Mouse (Mus musculus) midbrain, embryonic 12.5 days (tissue): ENCODE data around the gene Hecw2. TPM values are rescaled to one million over a fixed set of nuclear protein-coding genes. Genes with fewer than 3 reads are reported as not detected.

ENCODE experiments used
- ATAC-seq: fragments of 200-750 bp; cut with Nextera tagmentation; 2 replicates; pipeline ENCODE4 v1.8.0; 2017; ENCODE audit warnings: low read depth, moderate TSS enrichment, moderate library complexity; ENCODE audit not compliant: low FRiP score
- H3K27ac ChIP-seq: fragments of 300-500 bp; sonication (generic); replicated peaks from 2 replicates; pipeline ENCODE4 v1.5.1; 2016; ENCODE audit warnings: mild to moderate bottlenecking
- H3K27me3 ChIP-seq: fragments of 300-500 bp; sonication (generic); 2 replicates; pipeline ENCODE4 v1.6.1; 2016; ENCODE audit warnings: mild to moderate bottlenecking
- H3K36me3 ChIP-seq: fragments of 300-500 bp; sonication (generic); 2 replicates; pipeline ENCODE4 v1.6.1; 2016
- H3K4me1 ChIP-seq: fragments of 300-500 bp; sonication (generic); 2 replicates; pipeline ENCODE4 v1.6.1; 2016
- H3K4me2 ChIP-seq: fragments of 300-500 bp; sonication (generic); replicated peaks from 2 replicates; pipeline ENCODE4 v1.6.1; 2016; ENCODE audit warnings: mild to moderate bottlenecking, moderate library complexity
- H3K4me3 ChIP-seq: fragments of 300-500 bp; sonication (generic); 2 replicates; pipeline ENCODE4 v1.5.1; 2016; ENCODE audit warnings: mild to moderate bottlenecking
- H3K9ac ChIP-seq: fragments of 300-500 bp; sonication (generic); replicated peaks from 2 replicates; pipeline ENCODE4 v1.6.1; 2016; ENCODE audit warnings: mild to moderate bottlenecking, moderate library complexity
- H3K9me3 ChIP-seq: fragments of 300-500 bp; sonication (generic); 2 replicates; pipeline ENCODE4 v1.6.1; 2016; ENCODE audit warnings: mild to moderate bottlenecking
- WGBS: fragments of 180-500 bp; shearing (Covaris S2); methylation state at CpG from one replicate; pipeline ENCODE4 v1.1.7; 2016; 5-methylcytosine and 5-hydroxymethylcytosine counted together
- polyA plus RNA-seq: library from polyadenylated mRNA; unstranded; fragments of >200 nt; fragmentation: Nextera tagmentation; extraction: Ambion mirVana; gene quantifications from 2 replicates; pipeline ENCODE4 v1.2.1, GENCODE M21; 2016

Gene Hecw2
- polyA plus RNA-seq, 1 experiment from 2014 or later: 5.5 TPM

DNA sequence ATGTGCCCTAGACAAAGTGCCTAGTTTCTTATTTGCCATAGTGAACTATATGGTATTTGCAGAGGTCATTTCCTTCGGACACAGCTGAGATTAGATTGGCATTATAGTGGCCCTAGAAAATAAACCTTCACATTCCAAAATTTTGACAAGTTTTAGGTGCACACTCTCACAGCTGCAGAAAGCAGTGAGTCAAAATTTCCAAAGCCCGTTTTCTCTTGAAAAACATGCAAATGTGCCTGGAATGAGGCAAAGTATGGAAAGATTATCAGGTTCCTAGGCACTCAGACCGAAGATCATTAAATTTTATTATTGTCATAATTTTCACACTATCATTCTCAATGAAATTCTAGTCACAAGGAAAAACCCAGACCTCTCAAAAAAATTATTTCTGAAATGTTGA lies 334.4 kb downstream of the Hecw2 start:
- Histone ChIP-seq H3K9me3 (no peaks in the 10 kb centered on the region), H3K36me3 (no peaks in the 10 kb centered on the region), H3K4me1 (no peaks in the 10 kb centered on the region), H3K9ac (no peak overlapping the region), H3K4me2 (no peak overlapping the region), H3K27ac (no peak overlapping the region), H3K27me3 (no peaks in the 10 kb centered on the region), H3K4me3 (no peak overlapping the region)
- ATAC-seq: no peak
- 88% methylated on average over 3 of the region's 3 CpGs for WGBS

GRCm38 (mm10) chr1:53859175-53859574 lies 335.8 kb downstream of the Hecw2 start:
- Histone ChIP-seq H3K36me3 (no peaks in the 10 kb centered on the region), H3K4me1 (no peaks in the 10 kb centered on the region), H3K4me2 (no peak overlapping the region), H3K27ac (no peak overlapping the region), H3K9me3 (no peaks in the 10 kb centered on the region), H3K9ac (no peak overlapping the region), H3K4me3 (no peak overlapping the region), H3K27me3 (no peaks in the 10 kb centered on the region)
- no peak for ATAC-seq

- no peak overlapping the region for H3K27ac ChIP-seq
- H3K4me1 ChIP-seq: no peaks in the 10 kb centered on the region
- no peaks in the 10 kb centered on the region for H3K27me3 ChIP-seq
- H3K4me3 ChIP-seq: no peak overlapping the region
- ATAC-seq: no peak
- WGBS: 94% methylated on average over 7 of the region's 7 CpGs
- H3K4me2 ChIP-seq: no peak overlapping the region
- no peaks in the 10 kb centered on the region for H3K36me3 ChIP-seq
- H3K9me3 ChIP-seq: no peaks in the 10 kb centered on the region
- H3K9ac ChIP-seq: no peak overlapping the region
Measured at GRCm38 (mm10) chr1:53856501-53857103, 338.4 kb downstream of the Hecw2 start.

GRCm38 (mm10) chr1:53855732-53856131 lies 339.2 kb downstream of the Hecw2 start:
- no peak overlapping the region for H3K4me3 ChIP-seq
- no peak overlapping the region for H3K4me2 ChIP-seq
- H3K27me3 ChIP-seq: no peaks in the 10 kb centered on the region
- no peaks in the 10 kb centered on the region for H3K36me3 ChIP-seq
- no peak overlapping the region for H3K27ac ChIP-seq
- 92% methylated on average over 7 of the region's 7 CpGs for WGBS
- no peak overlapping the region for H3K9ac ChIP-seq
- H3K9me3 ChIP-seq: no peaks in the 10 kb centered on the region
- no peak for ATAC-seq
- H3K4me1 ChIP-seq: no peaks in the 10 kb centered on the region

GRCm38 (mm10) chr1:53852086-53852610 lies 342.8 kb downstream of the Hecw2 start:
- Histone ChIP-seq H3K9ac (no peak overlapping the region), H3K4me1 (no peaks in the 10 kb centered on the region), H3K27me3 (no peaks in the 10 kb centered on the region), H3K9me3 (no peaks in the 10 kb centered on the region), H3K4me2 (no peak overlapping the region), H3K27ac (no peak overlapping the region), H3K36me3 (no peaks in the 10 kb centered on the region), H3K4me3 (no peak overlapping the region)
- ATAC-seq: no peak
- 89% methylated on average over 3 of the region's 3 CpGs for WGBS

GRCm38 (mm10) chr1:53851334-53851733 lies 343.6 kb downstream of the Hecw2 start:
- Histone ChIP-seq H3K9ac (no peak overlapping the region), H3K27ac (no peak overlapping the region), H3K4me1 (no peaks in the 10 kb centered on the region), H3K27me3 (no peaks in the 10 kb centered on the region), H3K9me3 (no peaks in the 10 kb centered on the region), H3K36me3 (no peaks in the 10 kb centered on the region), H3K4me2 (no peak overlapping the region), H3K4me3 (no peak overlapping the region)
- WGBS: 84% methylated on average over 8 of the region's 8 CpGs
- no peak for ATAC-seq

- Histone ChIP-seq H3K36me3 (no peaks in the 10 kb centered on the region), H3K4me1 (no peaks in the 10 kb centered on the region), H3K27ac (no peak overlapping the region), H3K9me3 (no peaks in the 10 kb centered on the region), H3K4me2 (no peak overlapping the region), H3K9ac (no peak overlapping the region), H3K27me3 (no peaks in the 10 kb centered on the region), H3K4me3 (no peak overlapping the region)
- ATAC-seq: no peak
- 88% methylated on average over 6 of the region's 6 CpGs for WGBS
Measured at GRCm38 (mm10) chr1:53850891-53851290, 344.1 kb downstream of the Hecw2 start.

DNA sequence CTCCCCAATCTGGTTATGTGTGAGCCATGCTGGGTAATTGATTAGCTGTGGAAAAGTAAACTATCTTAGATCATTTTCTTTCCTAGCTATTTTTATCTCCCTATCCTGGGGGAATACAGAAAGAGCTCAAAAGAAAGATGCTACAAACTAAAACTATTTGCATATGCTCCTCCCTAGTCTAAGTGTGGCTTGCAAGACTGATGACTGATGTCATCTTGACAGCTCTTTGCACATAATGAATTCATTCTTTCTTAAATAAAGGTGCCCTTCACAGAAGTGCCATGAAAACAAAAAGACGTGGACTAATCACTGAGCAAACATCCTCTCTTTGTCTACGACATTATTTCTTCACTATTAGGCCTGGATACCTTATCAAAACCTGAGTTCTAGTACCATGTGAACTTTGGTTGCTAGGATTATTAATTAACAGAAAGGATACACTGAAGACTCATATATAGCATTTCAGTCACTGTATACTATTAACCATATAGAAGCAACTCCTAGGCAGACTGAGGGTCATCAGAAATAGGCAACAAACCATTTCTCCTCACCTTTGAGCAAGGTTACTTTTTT lies 348.2 kb downstream of the Hecw2 start:
- Histone ChIP-seq H3K4me1 (no peaks in the 10 kb centered on the region), H3K27me3 (no peaks in the 10 kb centered on the region), H3K4me2 (no peak overlapping the region), H3K27ac (no peak overlapping the region), H3K9me3 (no peaks in the 10 kb centered on the region), H3K36me3 (no peaks in the 10 kb centered on the region), H3K9ac (no peak overlapping the region), H3K4me3 (no peak overlapping the region)
- 71% methylated on average over 2 of the region's 2 CpGs for WGBS
- ATAC-seq: no peak

GRCm38 (mm10) chr1:53845854-53846253 lies 349.1 kb downstream of the Hecw2 start:
- H3K4me2 ChIP-seq: no peak overlapping the region
- H3K27me3 ChIP-seq: no peaks in the 10 kb centered on the region
- H3K36me3 ChIP-seq: no peaks in the 10 kb centered on the region
- H3K4me1 ChIP-seq: no peaks in the 10 kb centered on the region
- WGBS: 87% methylated on average over 8 of the region's 8 CpGs
- no peak overlapping the region for H3K4me3 ChIP-seq
- ATAC-seq: no peak
- no peak overlapping the region for H3K9ac ChIP-seq
- no peak overlapping the region for H3K27ac ChIP-seq
- H3K9me3 ChIP-seq: no peaks in the 10 kb centered on the region

- Histone ChIP-seq H3K27me3 (no peaks in the 10 kb centered on the region), H3K4me1 (no peaks in the 10 kb centered on the region), H3K9ac (no peak overlapping the region), H3K27ac (no peak overlapping the region), H3K4me2 (no peak overlapping the region), H3K36me3 (no peaks in the 10 kb centered on the region), H3K9me3 (no peaks in the 10 kb centered on the region), H3K4me3 (no peak overlapping the region)
- WGBS: 80% methylated on average over 5 of the region's 5 CpGs
- no peak for ATAC-seq
Measured at GRCm38 (mm10) chr1:53844914-53845612, 349.9 kb downstream of the Hecw2 start.

- Histone ChIP-seq H3K36me3 (no peaks in the 10 kb centered on the region), H3K27ac (no peak overlapping the region), H3K9ac (no peak overlapping the region), H3K9me3 (no peaks in the 10 kb centered on the region), H3K27me3 (no peaks in the 10 kb centered on the region), H3K4me1 (no peaks in the 10 kb centered on the region), H3K4me3 (no peak overlapping the region), H3K4me2 (no peak overlapping the region)
- WGBS: 95% methylated on average over 8 of the region's 8 CpGs
- ATAC-seq: no peak
Measured at GRCm38 (mm10) chr1:53844122-53844913, 350.6 kb downstream of the Hecw2 start.

GRCm38 (mm10) chr1:53843051-53843450 lies 351.9 kb downstream of the Hecw2 start:
- Histone ChIP-seq H3K9me3 (no peaks in the 10 kb centered on the region), H3K4me3 (no peak overlapping the region), H3K36me3 (no peaks in the 10 kb centered on the region), H3K4me2 (no peak overlapping the region), H3K9ac (no peak overlapping the region), H3K27ac (no peak overlapping the region), H3K27me3 (no peaks in the 10 kb centered on the region), H3K4me1 (no peaks in the 10 kb centered on the region)
- ATAC-seq: no peak
- 80% methylated on average over 3 of the region's 3 CpGs for WGBS
